Mouse (Mus musculus) limb, embryonic 15.5 days (tissue): Measurements from ENCODE around the gene Erlec1. TPM values are rescaled to one million over a fixed set of nuclear protein-coding genes. Genes with fewer than 3 reads are reported as not detected.

Experiments used
- polyA plus RNA-seq: library from polyadenylated mRNA; unstranded; fragments of >200 nt; fragmentation: Nextera tagmentation; extraction: Ambion mirVana; gene quantifications from 2 replicates; pipeline ENCODE4 v1.2.1, GENCODE M21; 2015

Gene Erlec1
- polyA plus RNA-seq, 1 experiment from 2014 or later = 12.9 TPM

Other genes with a start within 250 kb of the Erlec1 start
- 15.6 and 18.2 TPM in 2 replicates for gene Psme4, start 182.6 kb downstream of the Erlec1 start, polyA plus RNA-seq
- 0.19 and 0.27 TPM in 2 replicates for gene Gpr75, start 69.0 kb downstream of the Erlec1 start, polyA plus RNA-seq
- 29.6 and 33.0 TPM in 2 replicates for gene Asb3, start 68.9 kb downstream of the Erlec1 start, polyA plus RNA-seq
- 14.7 and 15.7 TPM in 2 replicates for gene Chac2, start 32.0 kb upstream of the Erlec1 start, polyA plus RNA-seq
- gene Gm17332, start 228.1 kb upstream of the Erlec1 start, polyA plus RNA-seq = not detected in 2 replicates